Mouse (Mus musculus) heart, postnatal 0 days (tissue): Measurements from ENCODE around the gene Prkg1.

Source experiments
- CTCF ChIP-seq: IDR thresholded peaks from 2 replicates; pipeline ENCODE4 v1.5.1; 2016; ENCODE audit warnings: antibody characterized with exemption, control low read depth, low read depth
- EP300 ChIP-seq: IDR thresholded peaks from 2 replicates; pipeline ENCODE4 v1.6.1; 2016; ENCODE audit warnings: antibody characterized with exemption, low read depth

DNA sequence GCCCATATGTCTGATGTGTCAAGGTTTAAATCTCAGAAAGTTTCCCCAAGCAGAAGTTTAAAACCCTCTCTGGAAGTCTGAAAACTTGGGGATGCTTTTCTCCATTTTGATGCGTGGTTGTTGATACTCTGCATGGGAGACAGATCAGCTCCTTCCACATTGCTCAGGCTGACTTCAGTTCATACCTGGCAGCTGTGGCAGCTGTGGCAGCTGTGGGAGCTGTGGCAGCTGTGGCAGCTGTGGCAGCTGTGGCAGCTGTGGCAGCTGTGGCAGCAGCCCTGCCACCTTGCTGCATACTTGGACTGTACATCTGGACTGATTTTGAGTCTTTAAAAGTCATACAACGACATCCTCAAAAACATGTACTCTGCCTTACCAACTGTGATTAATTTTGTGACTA, 509.1 kb downstream of the Prkg1 start:
- no peak for TF ChIP-seq CTCF
- no peak for TF ChIP-seq EP300
